Mouse (Mus musculus) kidney, adult 2 months (tissue): ENCODE data around the gene Nr2c2. TPM values are rescaled to one million over a fixed set of nuclear protein-coding genes. Genes with fewer than 3 reads are reported as not detected.
A peak's percentile ranks its signal among the peaks of the same experiment; 100 is the strongest.
"Not testable (repeated sequence)": the region's sequence is repeated elsewhere in the genome, so short reads cannot be mapped to it uniquely, and the experiment has no call there.

Experiments
- DNase-seq: peaks from one replicate; pipeline ENCODE4 v3.0.0; 2021
- H3K27ac ChIP-seq: fragments of 200-500 bp; 2 replicates; pipeline ENCODE4 v1.5.1; 2012; ENCODE audit warnings: low read depth, low read length, control low read depth, inconsistent platforms; ENCODE audit not compliant: insufficient read depth
- H3K27me3 ChIP-seq: fragments of 200-500 bp; replicated peaks from 2 replicates; pipeline ENCODE4 v1.6.1; 2012; ENCODE audit warnings: mild to moderate bottlenecking, moderate library complexity, low read length, inconsistent platforms; ENCODE audit not compliant: control insufficient read depth, insufficient read depth
- H3K36me3 ChIP-seq: fragments of 200-500 bp; 2 replicates; pipeline ENCODE4 v1.6.1; 2012; ENCODE audit warnings: mild to moderate bottlenecking, moderate library complexity, low read length, inconsistent platforms; ENCODE audit not compliant: control insufficient read depth, insufficient read depth
- H3K4me1 ChIP-seq: fragments of 200-500 bp; 2 replicates; pipeline ENCODE4 v1.6.1; 2011; ENCODE audit warnings: low read length; ENCODE audit not compliant: control insufficient read depth, insufficient read depth
- H3K4me3 ChIP-seq: fragments of 200-500 bp; 2 replicates; pipeline ENCODE4 v1.5.1; 2011; ENCODE audit warnings: mild to moderate bottlenecking, low read depth, low read length, control low read depth; ENCODE audit not compliant: insufficient read depth
- CTCF ChIP-seq: fragments of 200-500 bp; conservative IDR thresholded peaks from 2 replicates; pipeline ENCODE4 v1.5.1; 2011; ENCODE audit warnings: low read depth, mild to moderate bottlenecking, control low read depth, low read length, moderate library complexity, mixed read lengths; ENCODE audit not compliant: insufficient read depth, insufficient read length
- POLR2A ChIP-seq: fragments of 200-500 bp; IDR thresholded peaks from one replicate; pipeline ENCODE4 v1.6.1; 2011; ENCODE audit warnings: low read depth, low read length, control low read depth
- WGBS: fragments of 180-500 bp; shearing (Covaris S2); methylation state at CpG from one replicate; pipeline ENCODE4 v1.1.7; 2018; 5-methylcytosine and 5-hydroxymethylcytosine counted together
- polyA plus RNA-seq: library from polyadenylated mRNA; depleted of rRNA; stranded (reverse); fragments of >200 nt; gene quantifications from 2 replicates; pipeline ENCODE4 v1.2.3, GENCODE M21; 2012

Gene Nr2c2
- polyA plus RNA-seq, 1 experiment: 14.5 TPM

GRCm38 (mm10) chr6:92065721-92066496, 25.3 kb upstream of the Nr2c2 start:
- Histone ChIP-seq H3K27ac (no peak overlapping the region), H3K27me3 (no peaks in the 10 kb centered on the region), H3K36me3 (no peaks in the 10 kb centered on the region), H3K4me1 (no peaks in the 10 kb centered on the region), H3K4me3 (no peak overlapping the region)
- WGBS: 55% methylated on average over 12 of the region's 12 CpGs
- peak; percentile 45 for DNase-seq
- peak; percentile 73 for TF ChIP-seq CTCF
- TF ChIP-seq POLR2A: no peak

- H3K4me3 ChIP-seq: no peak overlapping the region
- WGBS: 35% methylated on average over 16 of the region's 16 CpGs
- H3K27ac ChIP-seq: no peak overlapping the region
- H3K27me3 ChIP-seq: no peaks in the 10 kb centered on the region
- TF ChIP-seq CTCF: peak; percentile 96
- TF ChIP-seq POLR2A: no peak
- DNase-seq: peak; percentile 76
- no peaks in the 10 kb centered on the region for H3K4me1 ChIP-seq
- no peaks in the 10 kb centered on the region for H3K36me3 ChIP-seq
Observed at GRCm38 (mm10) chr6:92067146-92067790, 23.9 kb upstream of the Nr2c2 start.

- TF ChIP-seq POLR2A (no peak), CTCF (no peak; the same call in 1 of the 2 replicates)
- no peak overlapping the region for H3K4me3 ChIP-seq
- DNase-seq: peak; percentile 85
- no peaks in the 10 kb centered on the region for H3K4me1 ChIP-seq
- 41% methylated on average over 15 of the region's 15 CpGs for WGBS
- H3K27ac ChIP-seq: no peak overlapping the region
- H3K36me3 ChIP-seq: no peaks in the 10 kb centered on the region
- H3K27me3 ChIP-seq: no peaks in the 10 kb centered on the region
Observed at GRCm38 (mm10) chr6:92071121-92071839, 19.9 kb upstream of the Nr2c2 start.

- Histone ChIP-seq H3K4me3 (no peak overlapping the region), H3K36me3 (no peaks in the 10 kb centered on the region), H3K27ac (no peak overlapping the region), H3K27me3 (no peaks in the 10 kb centered on the region), H3K4me1 (no peaks in the 10 kb centered on the region)
- peak; percentile 32 for DNase-seq
- 97% methylated on average over 2 of the region's 2 CpGs for WGBS
- TF ChIP-seq CTCF (no peak), POLR2A (no peak)
Observed at GRCm38 (mm10) chr6:92080730-92081129, 10.5 kb upstream of the Nr2c2 start.

- no peak for DNase-seq
- Histone ChIP-seq H3K36me3 (no peaks in the 10 kb centered on the region), H3K4me3 (no peak overlapping the region), H3K27me3 (no peaks in the 10 kb centered on the region), H3K27ac (no peak overlapping the region), H3K4me1 (no peaks in the 10 kb centered on the region)
- TF ChIP-seq POLR2A (no peak), CTCF (no peak)
- WGBS: 82% methylated on average over 4 of the region's 4 CpGs
Observed at GRCm38 (mm10) chr6:92082756-92083155, 8.4 kb upstream of the Nr2c2 start.

- H3K4me3 ChIP-seq: no peak overlapping the region
- no peak for DNase-seq
- no peaks in the 10 kb centered on the region for H3K4me1 ChIP-seq
- no peaks in the 10 kb centered on the region for H3K36me3 ChIP-seq
- 77% methylated on average over 3 of the region's 3 CpGs for WGBS
- H3K27me3 ChIP-seq: no peaks in the 10 kb centered on the region
- H3K27ac ChIP-seq: no peak overlapping the region
- TF ChIP-seq CTCF: no peak
- no peak for TF ChIP-seq POLR2A
Observed at GRCm38 (mm10) chr6:92084932-92085331, 6.3 kb upstream of the Nr2c2 start.

GRCm38 (mm10) chr6:92089141-92089540, 2.0 kb upstream of the Nr2c2 start:
- not testable (repeated sequence) for H3K36me3 ChIP-seq, H3K27me3 ChIP-seq, H3K27ac ChIP-seq, DNase-seq, H3K4me1 ChIP-seq, H3K4me3 ChIP-seq
- WGBS: 89% methylated on average over 7 of the region's 7 CpGs
